Mouse (Mus musculus) myocyte (in vitro differentiated cells): ENCODE data around the gene Gal.

Experiments
- CEBPB ChIP-seq: IDR thresholded peaks from 2 replicates; pipeline ENCODE4 v1.6.1; 2011; ENCODE audit warnings: mild to moderate bottlenecking, moderate library complexity; ENCODE audit not compliant: poor library complexity, insufficient read depth, severe bottlenecking
- MYOD1 ChIP-seq, 3 experiments: IDR thresholded peaks; one replicate each; pipeline ENCODE4 v1.6.1; 2011; ENCODE audit warnings: control low read depth in 2 of 3, low read depth in 2 of 3, mild to moderate bottlenecking in 2 of 3, moderate library complexity in 1 of 3; ENCODE audit not compliant: insufficient read length in 2 of 3, control insufficient read depth in 1 of 3
- MYOG ChIP-seq, 3 experiments: IDR thresholded peaks; one replicate each; pipeline ENCODE4 v1.6.1; 2011; ENCODE audit warnings: control low read depth in 2 of 3, low read depth in 2 of 3, mild to moderate bottlenecking in 2 of 3; ENCODE audit not compliant: insufficient read length in 2 of 3, control insufficient read depth in 1 of 3, insufficient read depth in 1 of 3
- POLR2A ChIP-seq: IDR thresholded peaks from one replicate; pipeline ENCODE4 v1.6.1; 2011; ENCODE audit warnings: low read depth, mild to moderate bottlenecking, control low read depth, moderate library complexity; ENCODE audit not compliant: insufficient read length
- USF1 ChIP-seq: IDR thresholded peaks from one replicate; pipeline ENCODE4 v1.6.1; 2011; ENCODE audit warnings: low read depth, mild to moderate bottlenecking, control low read depth, moderate library complexity

GRCm38 (mm10) chr19:3441092-3441491, 26.7 kb upstream of the Gal start:
- TF ChIP-seq POLR2A (no peak), USF1 (no peak), CEBPB (no peak), MYOG (IDR thresholded peaks at IDR 0.05; ENCODE audit: control insufficient read depth in 1 of 3, insufficient read depth in 1 of 3, insufficient read length in 2 of 3, low read depth in 2 of 3) (no peak), MYOD1 (IDR thresholded peaks at IDR 0.05; ENCODE audit: control insufficient read depth in 1 of 3, insufficient read length in 2 of 3, low read depth in 2 of 3) (no peak)
